In genomic region chr12:72953858-72954257, GRCm38 (mm10) we compare ENCODE assay signal across 44 mouse cellular contexts. TPM values are rescaled to one million over a fixed set of nuclear protein-coding genes. Genes with fewer than 3 reads are reported as not detected.
"Had no signal": no experiment of that assay in that cellular context is flagged by ENCODE, and none has a peak within 500 bp of the region (broad histone marks: within the 10 kb centered on the region; RNA-seq: fewer than 3 reads in every experiment).

No protein-coding gene starts in this region.

- H3K27ac ChIP-seq: limb, embryonic 10.5 days; limb, embryonic 12.5 days; limb, embryonic 13.5 days; limb, embryonic 15.5 days; liver, embryonic 12.5 days; liver, embryonic 13.5 days; liver, embryonic 14.5 days; liver, embryonic 15.5 days; lung, embryonic 15.5 days; macrophage; midbrain, embryonic 10.5 days; midbrain, embryonic 12.5 days; midbrain, embryonic 13.5 days; midbrain, embryonic 15.5 days had no signal

- H3K9ac ChIP-seq: limb, embryonic 12.5 days; limb, embryonic 13.5 days; limb, embryonic 15.5 days; liver, embryonic 12.5 days; liver, embryonic 13.5 days; liver, embryonic 14.5 days; liver, embryonic 15.5 days; liver, postnatal 0 days; lung, embryonic 14.5 days; lung, embryonic 15.5 days; midbrain, embryonic 12.5 days; midbrain, embryonic 13.5 days; midbrain, embryonic 15.5 days had no signal

- DNase-seq: left cerebral cortex, postnatal 4 days; liver; liver, embryonic 13.5 days; liver, postnatal 0 days; lung, adult 18-20 months; lung, adult 2 months; lung, embryonic 14.5 days; lung, postnatal 10 days; lung, postnatal 14 days; lung, postnatal 36 days; lung, postnatal 4 days; midbrain, embryonic 14.5 days had no signal

- H3K4me1 ChIP-seq: limb, embryonic 10.5 days; limb, embryonic 12.5 days; limb, embryonic 13.5 days; limb, embryonic 15.5 days; liver, embryonic 12.5 days; liver, embryonic 13.5 days; liver, embryonic 15.5 days; lung, embryonic 15.5 days; midbrain, embryonic 10.5 days; midbrain, embryonic 12.5 days; midbrain, embryonic 13.5 days; midbrain, embryonic 15.5 days had no signal

- H3K36me3 ChIP-seq: limb, embryonic 10.5 days; limb, embryonic 12.5 days; limb, embryonic 13.5 days; limb, embryonic 15.5 days; liver, embryonic 12.5 days; liver, embryonic 13.5 days; liver, embryonic 15.5 days; lung, embryonic 15.5 days; midbrain, embryonic 10.5 days; midbrain, embryonic 12.5 days; midbrain, embryonic 13.5 days; midbrain, embryonic 15.5 days had no signal

- H3K9me3 ChIP-seq: limb, embryonic 10.5 days; limb, embryonic 12.5 days; limb, embryonic 13.5 days; limb, embryonic 15.5 days; liver, embryonic 12.5 days; liver, embryonic 13.5 days; liver, embryonic 15.5 days; lung, embryonic 15.5 days; megakaryocyte, embryonic 14.5 days; midbrain, embryonic 10.5 days; midbrain, embryonic 12.5 days; midbrain, embryonic 13.5 days; midbrain, embryonic 15.5 days had no signal

- H3K4me3 ChIP-seq: limb, embryonic 10.5 days; limb, embryonic 12.5 days; limb, embryonic 13.5 days; limb, embryonic 15.5 days; liver, embryonic 12.5 days; liver, embryonic 13.5 days; liver, embryonic 15.5 days; lung, embryonic 15.5 days; megakaryocyte, embryonic 14.5 days; midbrain, embryonic 10.5 days; midbrain, embryonic 12.5 days; midbrain, embryonic 13.5 days; midbrain, embryonic 15.5 days; myocyte had no signal

- H3K4me2 ChIP-seq: limb, embryonic 12.5 days; limb, embryonic 13.5 days; limb, embryonic 15.5 days; liver, embryonic 11.5 days; liver, embryonic 12.5 days; liver, embryonic 13.5 days; liver, embryonic 15.5 days; lung, embryonic 14.5 days; lung, embryonic 15.5 days; midbrain, embryonic 11.5 days; midbrain, embryonic 12.5 days; midbrain, embryonic 13.5 days; midbrain, embryonic 15.5 days had no signal

RNA-seq across cellular contexts. Expression of gene 4930447C04Rik, which starts 13.3 kb away (rescaled TPM):
- total RNA-seq: liver, adult 2 months; monocyte, adult 5-6 weeks had no signal
- polyA plus RNA-seq: liver, adult 2 months; lung, adult 2 months; macrophage; myocyte had no signal

RNA-seq across cellular contexts. Expression of gene Six6, which starts 14.2 kb away (rescaled TPM):
- total RNA-seq: left cerebral cortex, postnatal 10 days; left cerebral cortex, postnatal 14 days; left cerebral cortex, postnatal 25 days; left cerebral cortex, postnatal 36 days; liver, adult 2 months; megakaryocyte progenitor cell, adult 5-6 weeks; megakaryocyte, adult 5-6 weeks; megakaryocyte-erythroid progenitor cell, adult 5-6 weeks; monocyte, adult 5-6 weeks had no signal
- polyA plus RNA-seq: limb, embryonic 10.5 days; limb, embryonic 11.5 days; limb, embryonic 12.5 days; limb, embryonic 13.5 days; limb, embryonic 14.5 days; limb, embryonic 15.5 days; liver, adult 2 months; liver, embryonic 11.5 days; liver, embryonic 12.5 days; liver, embryonic 13.5 days; liver, embryonic 14.5 days; liver, embryonic 15.5 days; liver, embryonic 16.5 days; liver, postnatal 0 days; lung, adult 2 months; lung, embryonic 14.5 days; lung, embryonic 15.5 days; lung, embryonic 16.5 days; lung, postnatal 0 days; macrophage; midbrain, embryonic 12.5 days; midbrain, embryonic 14.5 days; myocyte; neural tube, embryonic 11.5 days had no signal
